Mouse (Mus musculus) midbrain, embryonic 10.5 days (tissue): ENCODE measurements around the gene Olfr668. TPM values are rescaled to one million over a fixed set of nuclear protein-coding genes. Genes with fewer than 3 reads are reported as not detected.
"Not testable (repeated sequence)": the region's sequence is repeated elsewhere in the genome, so short reads cannot be mapped to it uniquely, and the experiment has no call there.

Experiments used
- DNase-seq: peaks from one replicate; pipeline ENCODE4 v3.0.0-alpha.2; 2017; ENCODE audit warnings: low spot score
- H3K27ac ChIP-seq: fragments of 300-500 bp; sonication (generic); replicated peaks from 2 replicates; pipeline ENCODE4 v1.5.1; 2016; ENCODE audit warnings: mild to moderate bottlenecking
- H3K27me3 ChIP-seq: fragments of 300-500 bp; sonication (generic); 2 replicates; pipeline ENCODE4 v1.6.1; 2016; ENCODE audit warnings: low read depth, mild to moderate bottlenecking; ENCODE audit not compliant: poor library complexity, severe bottlenecking
- H3K36me3 ChIP-seq: fragments of 300-500 bp; sonication (generic); 2 replicates; pipeline ENCODE4 v1.6.1; 2016; ENCODE audit warnings: mild to moderate bottlenecking, moderate library complexity
- H3K4me1 ChIP-seq: fragments of 300-500 bp; sonication (generic); 2 replicates; pipeline ENCODE4 v1.6.1; 2016
- H3K4me3 ChIP-seq: fragments of 300-500 bp; sonication (generic); 2 replicates; pipeline ENCODE4 v1.5.1; 2016; ENCODE audit warnings: mild to moderate bottlenecking, moderate library complexity
- H3K9me3 ChIP-seq: fragments of 300-500 bp; sonication (generic); replicated peaks from 2 replicates; pipeline ENCODE4 v1.6.1; 2016; ENCODE audit warnings: mild to moderate bottlenecking
- WGBS: fragments of 180-500 bp; shearing (Covaris S2); methylation state at CpG from one replicate; pipeline ENCODE4 v1.1.7; 2016; 5-methylcytosine and 5-hydroxymethylcytosine counted together
- polyA plus RNA-seq: library from polyadenylated mRNA; unstranded; fragments of >200 nt; fragmentation: Nextera tagmentation; extraction: Ambion mirVana; gene quantifications from 2 replicates; pipeline ENCODE4 v1.2.1, GENCODE M21; 2016

The Olfr668 gene
- not detected in 2 replicates for polyA plus RNA-seq

DNA sequence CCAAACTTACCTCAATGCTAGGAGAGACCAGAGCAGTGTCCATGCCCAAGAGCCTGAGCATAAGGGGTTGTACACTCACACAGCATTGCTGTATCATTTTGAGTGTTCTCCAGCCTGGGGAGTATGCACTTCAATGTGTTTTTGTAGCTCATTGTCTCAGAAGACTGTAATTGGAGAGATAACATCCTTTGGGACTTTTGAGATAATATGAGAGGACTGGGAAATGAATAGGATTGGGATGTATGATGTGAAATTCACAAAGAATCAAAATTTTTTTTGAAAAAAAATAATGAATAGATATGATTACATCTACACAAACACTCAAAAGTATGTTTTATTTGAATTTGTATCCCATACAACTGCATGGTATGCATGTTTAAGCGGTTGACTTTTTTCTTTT, at the start of gene Olfr668:
Olfr668 (minus strand) TSS at position 101 of the 400 bp plus-strand sequence.
- Histone ChIP-seq H3K4me3 (no peak within 1 kb of the TSS), H3K27ac (no peak within 1 kb of the TSS), H3K9me3 (no peaks in the 10 kb centered on the region), H3K4me1 (no peaks in the 10 kb centered on the region), H3K27me3 (no peaks in the 10 kb centered on the region), H3K36me3 (no peaks in the 10 kb centered on the region)
- WGBS: 80% methylated on average over 1 of the region's 1 CpGs
- no peak for DNase-seq

- 76% methylated on average over 2 of the region's 2 CpGs for WGBS
- not testable (repeated sequence) for H3K27me3 ChIP-seq, H3K4me1 ChIP-seq, H3K36me3 ChIP-seq, DNase-seq, H3K4me3 ChIP-seq, H3K27ac ChIP-seq, H3K9me3 ChIP-seq
Measured at GRCm38 (mm10) chr7:104972507-104972906, 44.6 kb upstream of the Olfr668 start.

- 71% methylated on average over 1 of the region's 1 CpGs for WGBS
- Histone ChIP-seq H3K9me3 (0 out of 2 replicates have a peak, but pooled peaks cover 4% of the 10 kb centered on the region), H3K4me3 (no peak within 1 kb of the TSS), H3K36me3 (no peaks in the 10 kb centered on the region), H3K27ac (no peak within 1 kb of the TSS), H3K4me1 (no peaks in the 10 kb centered on the region), H3K27me3 (no peaks in the 10 kb centered on the region)
- no peak for DNase-seq
Measured at GRCm38 (mm10) chr7:104962520-104962919, 34.7 kb upstream of the Olfr668 start, which contains the start of gene Olfr670. TSS of gene Olfr670 (minus strand) at chr7:104962620.

DNA sequence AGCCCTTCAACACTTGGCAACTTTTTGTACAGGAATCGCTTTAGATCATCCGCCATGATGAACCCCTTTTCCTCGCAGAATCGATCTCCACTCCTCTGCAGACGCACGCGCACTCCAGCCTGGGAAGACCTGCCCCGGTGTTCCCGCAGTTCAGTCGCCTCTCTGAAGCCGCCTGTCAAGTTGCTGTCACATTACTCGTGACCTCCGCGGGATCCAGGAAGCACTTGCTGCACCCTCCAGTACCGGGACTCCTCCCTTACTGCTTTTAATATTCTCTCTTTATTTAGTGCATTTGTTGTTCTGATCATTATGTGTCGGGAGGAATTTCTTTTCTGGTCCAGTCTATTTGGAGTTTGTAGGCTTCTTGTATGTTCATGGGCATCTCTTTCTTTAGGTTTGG, 22.4 kb upstream of the Olfr668 start:
- 95% methylated on average over 16 of the region's 16 CpGs for WGBS
- not testable (repeated sequence) for H3K4me3 ChIP-seq

DNA sequence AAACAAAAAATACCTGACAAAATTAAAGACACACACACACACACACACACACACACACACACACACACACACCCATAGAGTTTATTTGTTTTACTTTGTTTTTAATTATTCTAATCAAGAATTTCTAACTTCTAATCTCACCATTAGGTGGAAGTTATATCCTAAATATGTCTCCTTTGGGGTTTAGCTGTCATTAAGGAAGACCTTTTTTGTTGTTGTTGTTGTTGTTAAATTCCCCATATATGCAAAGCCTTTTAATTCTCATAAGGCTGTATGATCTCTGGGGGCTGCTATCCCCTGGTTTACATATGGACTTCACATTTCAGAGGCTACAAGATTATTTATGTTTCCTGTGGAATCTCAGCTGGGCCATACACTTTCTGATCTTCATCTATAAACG, 6.1 kb upstream of the Olfr668 start, which contains the start of gene Olfr669:
Olfr669 (plus strand) TSS at position 301 of the 400 bp plus-strand sequence.
- Histone ChIP-seq H3K36me3 (no peaks in the 10 kb centered on the region), H3K4me3 (no peak within 1 kb of the TSS), H3K9me3 (no peaks in the 10 kb centered on the region), H3K27me3 (no peaks in the 10 kb centered on the region), H3K4me1 (no peaks in the 10 kb centered on the region), H3K27ac (no peak within 1 kb of the TSS)
- DNase-seq: no peak
- 84% methylated on average over 1 of the region's 1 CpGs for WGBS

More for the DNA sequence above, 22.4 kb upstream of the Olfr668 start:
- not testable (repeated sequence) for H3K27me3 ChIP-seq, H3K4me1 ChIP-seq, H3K9me3 ChIP-seq, DNase-seq, H3K27ac ChIP-seq, H3K36me3 ChIP-seq

DNA sequence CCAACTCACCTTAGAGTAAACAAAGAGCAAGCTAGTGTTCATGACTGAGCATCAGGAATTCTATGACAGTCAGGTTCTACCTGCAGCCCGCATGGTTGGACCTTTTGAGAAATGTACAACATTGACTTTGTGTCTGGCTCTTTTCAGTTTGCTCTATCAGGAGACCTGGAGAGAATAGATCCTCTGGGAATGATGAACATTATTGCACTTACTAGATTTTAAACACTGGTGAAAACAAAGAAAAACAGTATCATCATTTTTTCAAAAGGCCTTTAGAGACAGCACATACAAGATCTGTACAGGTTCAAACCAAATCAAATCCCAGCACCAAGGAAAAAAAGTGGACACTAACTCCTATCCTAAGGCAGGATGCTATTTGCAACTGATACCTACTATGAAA, 6.5 kb downstream of the Olfr668 start, which contains the start of gene Olfr667:
Olfr667 (minus strand) TSS at position 101 of the 400 bp plus-strand sequence.
- Histone ChIP-seq H3K27me3 (no peaks in the 10 kb centered on the region), H3K36me3 (no peaks in the 10 kb centered on the region), H3K27ac (no peak within 1 kb of the TSS), H3K4me1 (no peaks in the 10 kb centered on the region), H3K4me3 (no peak within 1 kb of the TSS), H3K9me3 (no peaks in the 10 kb centered on the region)
- 93% methylated on average over 1 of the region's 1 CpGs for WGBS
- no peak for DNase-seq

DNA sequence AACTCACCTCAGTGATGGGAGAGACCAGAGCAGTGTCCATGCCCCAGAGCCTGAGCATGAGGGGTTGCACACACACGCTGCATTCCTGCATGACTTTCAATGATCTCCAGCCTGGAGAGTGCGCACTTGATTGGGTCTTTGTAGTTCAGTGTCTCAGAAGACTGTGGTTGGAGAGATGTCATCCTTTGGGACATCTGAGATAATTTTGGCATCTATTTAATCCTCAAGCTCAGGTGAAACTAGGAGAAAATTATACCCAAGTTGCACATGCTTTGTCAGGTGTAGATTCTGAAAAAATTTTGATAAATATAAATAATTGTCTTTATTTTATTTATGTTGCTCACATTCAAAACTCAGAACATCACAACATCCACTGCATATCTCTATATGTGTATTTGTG, 32.0 kb downstream of the Olfr668 start, which contains the start of gene Olfr666:
Olfr666 (minus strand) TSS at position 101 of the 400 bp plus-strand sequence.
- WGBS: 92% methylated on average over 2 of the region's 2 CpGs
- H3K4me3 ChIP-seq: no peak within 1 kb of the TSS

GRCm38 (mm10) chr7:104877731-104878130, 50.1 kb downstream of the Olfr668 start, which contains the start of gene Olfr665:
TSS of gene Olfr665 (plus strand) at chr7:104878031.
- WGBS: 70% methylated on average over 1 of the region's 1 CpGs
- H3K4me3 ChIP-seq: no peak within 1 kb of the TSS
- no peak within 1 kb of the TSS for H3K27ac ChIP-seq
- H3K27me3 ChIP-seq: no peaks in the 10 kb centered on the region
- H3K36me3 ChIP-seq: no peaks in the 10 kb centered on the region
- H3K9me3 ChIP-seq: no peaks in the 10 kb centered on the region
- H3K4me1 ChIP-seq: no peaks in the 10 kb centered on the region
- DNase-seq: no peak

More for the DNA sequence above, 32.0 kb downstream of the Olfr668 start, which contains the start of gene Olfr666:
- no peak for DNase-seq
- H3K36me3 ChIP-seq: no peaks in the 10 kb centered on the region
- no peaks in the 10 kb centered on the region for H3K4me1 ChIP-seq
- no peak within 1 kb of the TSS for H3K27ac ChIP-seq
- H3K27me3 ChIP-seq: no peaks in the 10 kb centered on the region
- H3K9me3 ChIP-seq: no peaks in the 10 kb centered on the region

Other genes with a start within 250 kb of the Olfr668 start
- gene Olfr661, start 241.6 kb downstream of the Olfr668 start, polyA plus RNA-seq: not detected in 2 replicates
- not detected in 2 replicates for gene Usp17le, start 150.6 kb downstream of the Olfr668 start, polyA plus RNA-seq
- not detected in 2 replicates for gene Usp17lb, start 85.5 kb downstream of the Olfr668 start, polyA plus RNA-seq
- not detected in 2 replicates for gene Usp17la, start 71.0 kb downstream of the Olfr668 start, polyA plus RNA-seq
- not detected in 2 replicates for gene Olfr665, start 50.0 kb downstream of the Olfr668 start, polyA plus RNA-seq
- not detected in 2 replicates for gene Olfr666, start 32.1 kb downstream of the Olfr668 start, polyA plus RNA-seq
- not detected in 2 replicates for gene Olfr667, start 6.6 kb downstream of the Olfr668 start, polyA plus RNA-seq
- not detected in 2 replicates for gene Olfr669, start 6.2 kb upstream of the Olfr668 start, polyA plus RNA-seq
- gene Olfr670, start 34.6 kb upstream of the Olfr668 start, polyA plus RNA-seq: not detected in 2 replicates
- gene Olfr671, start 51.1 kb upstream of the Olfr668 start, polyA plus RNA-seq: not detected in 2 replicates
- not detected in 2 replicates for gene Olfr672, start 74.0 kb upstream of the Olfr668 start, polyA plus RNA-seq
- gene Olfr675, start 100.4 kb upstream of the Olfr668 start, polyA plus RNA-seq: not detected in 2 replicates
- not detected in 2 replicates for gene Olfr676, start 104.6 kb upstream of the Olfr668 start, polyA plus RNA-seq
- gene Olfr677, start 123.3 kb upstream of the Olfr668 start, polyA plus RNA-seq: not detected in 2 replicates
- not detected in 2 replicates for gene Olfr678, start 136.4 kb upstream of the Olfr668 start, polyA plus RNA-seq
- not detected in 2 replicates for gene Olfr679, start 153.1 kb upstream of the Olfr668 start, polyA plus RNA-seq
- not detected in 2 replicates for gene Olfr680-ps1, start 164.8 kb upstream of the Olfr668 start, polyA plus RNA-seq
- gene Olfr681, start 188.8 kb upstream of the Olfr668 start, polyA plus RNA-seq: not detected in 2 replicates
- not detected in 2 replicates for gene Olfr683, start 219.0 kb upstream of the Olfr668 start, polyA plus RNA-seq
- gene Olfr684, start 235.6 kb upstream of the Olfr668 start, polyA plus RNA-seq: not detected in 2 replicates